Mouse (Mus musculus) B cell, adult (primary cell): ENCODE results near the gene Dnah12. TPM values are rescaled to one million over a fixed set of nuclear protein-coding genes. Genes with fewer than 3 reads are reported as not detected.

Experiments used
- total RNA-seq: library from RNA; stranded (reverse); gene quantifications from 4 replicates; pipeline ENCODE4 v1.2.4, GENCODE M21; 2023; ENCODE audit not compliant: inconsistent age

The Dnah12 gene
- 0.35 to 1.9 TPM (median 1.3 TPM) in 4 replicates for total RNA-seq

GRCm38 (mm10) chr14:26692974-26693373 is at the start of gene Dnah12:
Gene Dnah12 (plus strand): TSS chr14:26693274.

GRCm38 (mm10) chr14:26669292-26670073 is 23.6 kb upstream of the Dnah12 start, which contains the start of gene Pde12:
Gene Pde12 (minus strand): TSS chr14:26669883.

GRCm38 (mm10) chr14:26894392-26894791 is 201.3 kb downstream of the Dnah12 start, which contains the start of gene Asb14:
Gene Asb14 (plus strand): TSS chr14:26894557.

Other genes with a start within 250 kb of the Dnah12 start
- gene Slmap, start 158.3 kb upstream of the Dnah12 start, total RNA-seq: 71.4 to 81.1 TPM (median 74.6 TPM) in 4 replicates
- 53.8 to 64.1 TPM (median 59.3 TPM) in 4 replicates for gene Dennd6a, start 119.4 kb upstream of the Dnah12 start, total RNA-seq
- 155 to 204 TPM (median 175 TPM) in 4 replicates for gene Arf4, start 55.2 kb upstream of the Dnah12 start, total RNA-seq
- gene Pde12, start 23.4 kb upstream of the Dnah12 start, total RNA-seq: 11.1 to 11.7 TPM (median 11.2 TPM) in 4 replicates
- not detected in 4 replicates for gene Asb14, start 201.3 kb downstream of the Dnah12 start, total RNA-seq